In the genomic region with DNA sequence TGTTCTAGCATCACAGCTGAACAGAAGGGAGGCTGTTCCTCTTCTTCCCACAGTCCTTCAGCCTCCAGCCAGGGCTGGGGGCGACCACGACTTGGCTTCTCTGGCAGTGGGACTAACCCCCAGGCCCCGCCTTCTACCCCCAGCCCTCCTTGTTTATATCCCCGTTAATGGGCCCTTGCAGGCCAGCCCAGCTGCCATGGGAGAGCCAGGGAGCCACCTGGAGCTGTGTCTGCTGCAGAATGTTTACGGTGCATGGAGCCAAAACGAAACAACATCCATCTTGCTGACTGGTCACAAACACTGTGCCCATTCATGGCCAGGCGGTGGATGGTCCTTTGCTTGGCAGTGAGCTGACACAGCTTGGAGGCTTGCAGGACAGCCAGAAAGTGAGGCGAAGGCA, we compare ENCODE assay signal across 15 mouse cellular contexts.
DNase-seq lines count a peak whose midpoint lies in the region; ATAC-seq and TF ChIP-seq lines count a peak whose summit lies in the region.
"Had no signal": no experiment of that assay in that cellular context is flagged by ENCODE, and none has a peak within 500 bp of the region (broad histone marks: within the 10 kb centered on the region; RNA-seq: fewer than 3 reads in every experiment).

No protein-coding gene starts in this region.

- no peak for ATAC-seq in kidney, embryonic 14.5 days (ENCODE audit: low FRiP score, low TSS enrichment)

- H3K9ac ChIP-seq in kidney, embryonic 14.5 days (ENCODE audit: low read depth, low read length): no peak overlapping the region

- no peaks in the 10 kb centered on the region for H3K36me3 ChIP-seq in kidney, embryonic 14.5 days (ENCODE audit: control insufficient read depth, insufficient read depth, low read length)
- no peaks in the 10 kb centered on the region for H3K36me3 ChIP-seq in kidney, adult 2 months (ENCODE audit: control insufficient read depth, insufficient read depth, low read length)
- H3K36me3 ChIP-seq: G1E had no signal

- no peak overlapping the region for H3K27ac ChIP-seq in kidney, embryonic 14.5 days (ENCODE audit: low read depth, low read length)
- H3K27ac ChIP-seq in kidney, adult 2 months (ENCODE audit: insufficient read depth, low read depth, low read length): no peak overlapping the region

- H3K27me3 ChIP-seq in kidney, embryonic 14.5 days (ENCODE audit: control insufficient read depth, insufficient read depth, low read length): no peaks in the 10 kb centered on the region
- no peaks in the 10 kb centered on the region for H3K27me3 ChIP-seq in kidney, adult 2 months (replicated peaks; ENCODE audit: control insufficient read depth, insufficient read depth, low read length)

- DNase-seq in adrenal gland, postnatal 14 days: peak; percentile 1
- DNase-seq in adrenal gland, postnatal 36 days: no peak
- peak; percentile 5 for DNase-seq in kidney, postnatal 10 days
- DNase-seq in urinary bladder, adult 2 months (ENCODE audit: low spot score): peak; percentile 10
- DNase-seq in urinary bladder, postnatal 36 days (ENCODE audit: low spot score in 2 of 2): no peak
- DNase-seq in telencephalon, adult 2 months (ENCODE audit: low read depth, low spot score): peak; percentile 34
- no peak for DNase-seq in kidney, adult 2 months
- DNase-seq: adrenal gland, adult 8-10 months; cerebellum, postnatal 36 days; kidney, adult 11 months; lung, adult 2 months; midbrain, embryonic 14.5 days had no signal

- peaks cover 7% of the 10 kb centered on the region; the same call in 1 of the 2 replicates for H3K4me1 ChIP-seq in kidney, embryonic 14.5 days (ENCODE audit: control insufficient read depth, insufficient read depth, low read length)
- H3K4me1 ChIP-seq in kidney, adult 2 months (ENCODE audit: control insufficient read depth, insufficient read depth, low read length): peaks cover 7% of the 10 kb centered on the region; the same call in 1 of the 2 replicates

- H3K9me3 ChIP-seq in kidney, embryonic 14.5 days (ENCODE audit: control insufficient read depth, low read length): no peaks in the 10 kb centered on the region
- H3K9me3 ChIP-seq: G1E had no signal

- TF ChIP-seq POLR2A in kidney, adult 2 months (IDR thresholded peaks at IDR 0.05; ENCODE audit: low read depth, low read length): no peak

- TF ChIP-seq CTCF in kidney, adult 2 months (conservative IDR thresholded peaks at IDR 0.05; ENCODE audit: insufficient read depth, insufficient read length, low read depth, low read length): no peak

- H3K4me3 ChIP-seq in kidney, embryonic 14.5 days (ENCODE audit: low read length): no peak overlapping the region
- H3K4me3 ChIP-seq in kidney, adult 2 months (ENCODE audit: insufficient read depth, low read depth, low read length): no peak overlapping the region
- H3K4me3 ChIP-seq: erythroblast, embryonic 14.5 days had no signal

- no peak overlapping the region for H3K4me2 ChIP-seq in kidney, embryonic 14.5 days (replicated peaks; ENCODE audit: low read depth, low read length)

- WGBS in kidney, embryonic 14.5 days: 43% methylated on average over 8 of the region's 8 CpGs
- WGBS in kidney, adult 2 months: 57% methylated on average over 8 of the region's 8 CpGs

Comparison
In these comparisons a context has a peak if more than half of its experiments do, and no peak if none do; other contexts are left out.
1. DNase-seq: peak in adrenal gland, postnatal 14 days (single experiment), kidney, postnatal 10 days (single experiment), urinary bladder, adult 2 months (single experiment) and telencephalon, adult 2 months (single experiment); none in adrenal gland, postnatal 36 days (0 of 2), urinary bladder, postnatal 36 days (0 of 2) and kidney, adult 2 months (single experiment).